ENCODE assay signal across 8 mouse cellular contexts in the genomic region with DNA sequence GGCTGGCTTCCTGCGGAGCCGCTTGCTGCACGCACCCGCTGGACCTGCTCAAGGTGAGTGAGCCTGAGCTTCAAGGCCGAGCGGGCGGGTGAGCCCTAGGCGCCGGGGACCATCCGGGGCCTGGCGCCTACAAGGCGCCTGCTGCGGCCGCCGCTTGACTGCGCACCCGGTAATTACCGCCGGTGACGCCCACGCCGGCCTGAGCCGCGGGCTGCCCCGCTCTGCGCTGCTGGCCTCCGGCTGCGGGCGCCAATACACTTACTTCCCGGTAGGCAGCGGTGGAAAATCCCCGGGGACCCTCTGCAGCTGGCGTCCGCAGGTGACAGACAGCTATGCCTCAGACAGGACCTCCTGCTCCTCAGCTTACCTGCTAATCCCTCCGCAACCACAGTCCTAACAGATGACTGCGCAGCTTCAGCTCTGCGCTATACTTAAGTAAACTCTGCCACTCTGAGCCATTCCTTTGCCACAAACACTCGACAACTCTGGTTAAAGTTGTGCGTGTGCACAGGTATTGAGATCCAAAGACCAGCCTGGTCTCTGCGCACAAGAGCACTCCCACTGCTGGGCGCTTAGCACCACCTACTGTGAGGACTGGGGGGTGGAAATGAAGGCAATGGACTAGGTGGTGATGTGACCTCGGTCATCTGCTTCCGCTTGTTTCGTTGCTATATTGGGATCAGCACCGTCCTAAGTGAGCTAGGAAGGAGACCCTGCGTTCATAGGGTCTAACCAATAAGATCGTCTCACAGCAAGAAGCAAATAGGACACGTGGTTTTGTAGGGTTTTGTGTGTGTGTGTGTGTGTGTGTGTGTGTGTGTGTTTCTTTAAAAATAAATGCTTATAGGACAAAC. TPM values are rescaled to one million over a fixed set of nuclear protein-coding genes. Genes with fewer than 3 reads are reported as not detected.
DNase-seq lines count a peak whose midpoint lies in the region; ATAC-seq lines count a peak whose summit lies in the region.

No protein-coding gene starts in this region.

- peaks cover 35% of the 10 kb centered on the region for H3K4me1 ChIP-seq in forebrain, embryonic 12.5 days
- peaks cover 65% of the 10 kb centered on the region for H3K4me1 ChIP-seq in liver, embryonic 13.5 days (replicated peaks)

- no peaks in the 10 kb centered on the region for H3K9me3 ChIP-seq in forebrain, embryonic 12.5 days
- no peaks in the 10 kb centered on the region for H3K9me3 ChIP-seq in liver, embryonic 13.5 days (replicated peaks)

- peak overlapping the region; percentile 91 for H3K4me3 ChIP-seq in forebrain, embryonic 12.5 days (replicated peaks)
- peak overlapping the region; percentile 94 for H3K4me3 ChIP-seq in liver, embryonic 13.5 days (replicated peaks)

- peak overlapping the region; percentile 90 for H3K9ac ChIP-seq in forebrain, embryonic 12.5 days
- H3K9ac ChIP-seq in liver, embryonic 13.5 days, result peak overlapping the region; percentile 95

- H3K27ac ChIP-seq in forebrain, embryonic 12.5 days, result peak overlapping the region; percentile 85
- peak overlapping the region; percentile 94 for H3K27ac ChIP-seq in liver, embryonic 13.5 days

- under 1% methylated on average over 48 of the region's 48 CpGs for WGBS in forebrain, embryonic 12.5 days
- under 1% methylated on average over 48 of the region's 48 CpGs for WGBS in liver, embryonic 13.5 days (ENCODE audit: insufficient replicate concordance)

- no peaks in the 10 kb centered on the region for H3K27me3 ChIP-seq in forebrain, embryonic 12.5 days
- no peaks in the 10 kb centered on the region for H3K27me3 ChIP-seq in liver, embryonic 13.5 days

- H3K4me2 ChIP-seq in forebrain, embryonic 12.5 days, result peak overlapping the region; percentile 81
- peak overlapping the region; percentile 94 for H3K4me2 ChIP-seq in liver, embryonic 13.5 days

- peaks cover 57% of the 10 kb centered on the region for H3K36me3 ChIP-seq in forebrain, embryonic 12.5 days (replicated peaks)
- H3K36me3 ChIP-seq in liver, embryonic 13.5 days, result peaks cover 67% of the 10 kb centered on the region

- peak; percentile 9; the same call in 1 of the 2 replicates for ATAC-seq in forebrain, embryonic 12.5 days (ENCODE audit: low FRiP score)
- ATAC-seq in liver, embryonic 13.5 days (ENCODE audit: low read depth), result peak; percentile 65

- DNase-seq in gastrocnemius, adult 18-20 months (ENCODE audit: low spot score), result peak; percentile 22
- no peak for DNase-seq in gastrocnemius, postnatal 10 days
- DNase-seq in adipocyte (ENCODE audit: low spot score), result peak; percentile 74
- DNase-seq in hindlimb bud, embryonic 11.5 days (ENCODE audit: extremely low spot score, low read depth, low spot score), result peak; percentile 41
- DNase-seq in liver, embryonic 13.5 days, result peak; percentile 51
- DNase-seq in neural tube, embryonic 10.5 days (ENCODE audit: extremely low spot score, low spot score), result peak; percentile 57
- no peak for DNase-seq in testis, postnatal 10 days (ENCODE audit: low spot score)

RNA-seq across cellular contexts. Expression of a gene that starts 0.6 kb away (rescaled TPM):
- 1 to 10 TPM; 3.3 to 4.5 TPM for total RNA-seq in gastrocnemius, adult 18-20 months (2021)
- 10 to 100 TPM in 1 of 2 experiments, 1 to 10 TPM in 1; 9.7 to 11.1 TPM for total RNA-seq in gastrocnemius, postnatal 10 days (2021)
- 43.4 and 46.0 TPM in 2 replicates for polyA plus RNA-seq in forebrain, embryonic 12.5 days (2016; fragmentation: Nextera tagmentation; extraction: Ambion mirVana)
- 42.2 and 44.1 TPM in 2 replicates for polyA plus RNA-seq in liver, embryonic 13.5 days (2015; fragmentation: Nextera tagmentation; extraction: Ambion mirVana)

RNA-seq across cellular contexts. Expression of a gene that starts 7.8 kb away (rescaled TPM):
- total RNA-seq in gastrocnemius, adult 18-20 months (2021), result 100 to 1,000 TPM; 130 to 136 TPM
- 100 to 1,000 TPM; 121 to 147 TPM for total RNA-seq in gastrocnemius, postnatal 10 days (2021)
- 130 and 135 TPM in 2 replicates for polyA plus RNA-seq in forebrain, embryonic 12.5 days (2016; fragmentation: Nextera tagmentation; extraction: Ambion mirVana)
- 142 and 150 TPM in 2 replicates for polyA plus RNA-seq in liver, embryonic 13.5 days (2015; fragmentation: Nextera tagmentation; extraction: Ambion mirVana)

RNA-seq across cellular contexts. Expression of a gene that starts 24.8 kb away (rescaled TPM):
- 1 to 10 TPM; 4.3 to 6.2 TPM for total RNA-seq in gastrocnemius, adult 18-20 months (2021)
- total RNA-seq in gastrocnemius, postnatal 10 days (2021), result 10 to 100 TPM; 16.1 to 17.5 TPM
- 48.2 and 50.1 TPM in 2 replicates for polyA plus RNA-seq in forebrain, embryonic 12.5 days (2016; fragmentation: Nextera tagmentation; extraction: Ambion mirVana)
- 15.9 and 16.0 TPM in 2 replicates for polyA plus RNA-seq in liver, embryonic 13.5 days (2015; fragmentation: Nextera tagmentation; extraction: Ambion mirVana)

RNA-seq across cellular contexts. Expression of a gene that starts 34.3 kb away (rescaled TPM):
- 1 to 10 TPM; 5.7 to 6.2 TPM for total RNA-seq in gastrocnemius, adult 18-20 months (2021)
- total RNA-seq in gastrocnemius, postnatal 10 days (2021), result 1 to 10 TPM; 5.5 to 6.8 TPM
- polyA plus RNA-seq in forebrain, embryonic 12.5 days (2016; fragmentation: Nextera tagmentation; extraction: Ambion mirVana), result 34.5 and 35.4 TPM in 2 replicates
- polyA plus RNA-seq in liver, embryonic 13.5 days (2015; fragmentation: Nextera tagmentation; extraction: Ambion mirVana), result 20.2 and 23.1 TPM in 2 replicates

RNA-seq across cellular contexts. Expression of a gene that starts 34.4 kb away (rescaled TPM):
- total RNA-seq in gastrocnemius, adult 18-20 months (2021), result 10 to 100 TPM; 18.9 to 24.7 TPM
- total RNA-seq in gastrocnemius, postnatal 10 days (2021), result 10 to 100 TPM; 21.2 to 24.1 TPM
- polyA plus RNA-seq in forebrain, embryonic 12.5 days (2016; fragmentation: Nextera tagmentation; extraction: Ambion mirVana), result 8.6 and 10.9 TPM in 2 replicates
- polyA plus RNA-seq in liver, embryonic 13.5 days (2015; fragmentation: Nextera tagmentation; extraction: Ambion mirVana), result 8.4 and 9.5 TPM in 2 replicates

Comparison
In these comparisons a context has a peak if more than half of its experiments do, and no peak if none do; other contexts are left out.
1. DNase-seq: peak in gastrocnemius, adult 18-20 months (single experiment), adipocyte (single experiment), hindlimb bud, embryonic 11.5 days (single experiment), liver, embryonic 13.5 days (single experiment) and neural tube, embryonic 10.5 days (single experiment); none in gastrocnemius, postnatal 10 days (single experiment) and testis, postnatal 10 days (single experiment).